Mouse (Mus musculus): ENCODE measurements around the gene Zfp975. TPM values are rescaled to one million over a fixed set of nuclear protein-coding genes. Genes with fewer than 3 reads are reported as not detected.

Gene Zfp975
- 2.8 and 3.3 TPM in 2 replicates for polyA plus RNA-seq (2021; fragmentation: Nextera tagmentation)
- long read RNA-seq, experiment 1, transcript Zfp975-201 (4 exons, 3,148 nt): major isoform, 40 of 68 reads
- long read RNA-seq, experiment 1, partial matches to known transcripts: 0 of 68 reads
- long read RNA-seq, experiment 1, other reads (novel, unspliced or antisense): 28 of 68 reads
- long read RNA-seq, experiment 2, partial matches to known transcripts: 0 of 4 reads
- long read RNA-seq, experiment 2, other reads (novel, unspliced or antisense): 1 of 4 reads

DNA sequence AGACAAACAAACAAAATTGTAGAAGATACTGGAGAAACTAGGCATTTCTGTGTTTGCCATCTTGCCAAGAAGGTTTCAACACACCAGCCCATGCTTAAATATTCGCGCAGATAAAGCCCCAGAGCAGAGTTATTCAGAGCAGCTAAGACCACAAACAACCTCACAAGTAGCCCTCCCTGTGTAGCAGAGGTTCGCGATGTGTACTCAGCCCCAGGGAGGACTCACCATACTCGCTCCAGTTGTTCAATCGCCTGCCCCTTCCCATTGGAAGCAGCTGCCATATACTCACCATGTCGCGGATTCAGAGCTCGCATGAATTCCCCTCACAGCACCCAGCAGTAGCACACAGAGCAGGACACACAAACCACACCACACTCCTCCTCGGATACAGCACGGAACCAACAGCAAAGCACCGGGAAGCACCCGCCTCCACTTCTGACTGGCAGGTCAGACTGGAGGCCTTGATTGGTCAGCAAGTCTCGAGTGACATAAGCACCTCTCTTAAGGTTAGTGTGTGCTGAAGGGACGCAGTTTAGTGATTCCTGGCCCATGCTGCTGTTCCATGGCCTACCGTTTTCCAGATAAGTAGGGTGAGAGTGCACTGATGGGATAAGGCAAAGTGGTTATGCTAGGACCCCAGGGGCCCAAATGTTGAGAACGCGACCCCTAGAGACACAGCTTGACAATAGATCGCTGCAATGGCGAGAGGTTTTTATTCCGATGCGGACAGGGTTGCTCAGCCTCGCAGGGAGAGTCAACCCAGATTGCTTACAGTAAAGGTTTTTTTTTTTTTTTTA is at the start of gene Zfp975:
Gene Zfp975, minus strand, starts transcription at position 381 of the 797 bp plus-strand sequence.

DNA sequence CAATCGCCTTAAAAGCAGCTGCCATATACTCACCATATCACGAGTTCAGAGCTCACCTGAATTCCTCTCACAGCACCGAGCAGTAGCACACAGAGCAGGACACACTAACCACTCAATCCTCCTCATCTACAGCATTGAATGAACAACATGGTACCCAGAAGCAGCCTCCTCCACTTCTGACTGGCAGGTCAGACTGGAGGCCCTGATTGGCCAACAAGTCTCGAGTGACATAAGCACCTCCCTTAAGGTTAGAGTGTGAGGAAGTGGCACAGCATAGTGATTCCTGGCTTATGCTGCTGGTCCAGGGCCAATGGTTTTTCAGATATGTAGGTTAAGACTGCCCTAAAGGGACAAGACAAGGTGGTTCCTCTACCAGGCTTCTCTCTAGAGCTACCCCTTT is 34.4 kb upstream of the Zfp975 start, which contains the start of gene Gm17067:
Gene Gm17067, minus strand, starts transcription at position 101 of the 400 bp plus-strand sequence.

DNA sequence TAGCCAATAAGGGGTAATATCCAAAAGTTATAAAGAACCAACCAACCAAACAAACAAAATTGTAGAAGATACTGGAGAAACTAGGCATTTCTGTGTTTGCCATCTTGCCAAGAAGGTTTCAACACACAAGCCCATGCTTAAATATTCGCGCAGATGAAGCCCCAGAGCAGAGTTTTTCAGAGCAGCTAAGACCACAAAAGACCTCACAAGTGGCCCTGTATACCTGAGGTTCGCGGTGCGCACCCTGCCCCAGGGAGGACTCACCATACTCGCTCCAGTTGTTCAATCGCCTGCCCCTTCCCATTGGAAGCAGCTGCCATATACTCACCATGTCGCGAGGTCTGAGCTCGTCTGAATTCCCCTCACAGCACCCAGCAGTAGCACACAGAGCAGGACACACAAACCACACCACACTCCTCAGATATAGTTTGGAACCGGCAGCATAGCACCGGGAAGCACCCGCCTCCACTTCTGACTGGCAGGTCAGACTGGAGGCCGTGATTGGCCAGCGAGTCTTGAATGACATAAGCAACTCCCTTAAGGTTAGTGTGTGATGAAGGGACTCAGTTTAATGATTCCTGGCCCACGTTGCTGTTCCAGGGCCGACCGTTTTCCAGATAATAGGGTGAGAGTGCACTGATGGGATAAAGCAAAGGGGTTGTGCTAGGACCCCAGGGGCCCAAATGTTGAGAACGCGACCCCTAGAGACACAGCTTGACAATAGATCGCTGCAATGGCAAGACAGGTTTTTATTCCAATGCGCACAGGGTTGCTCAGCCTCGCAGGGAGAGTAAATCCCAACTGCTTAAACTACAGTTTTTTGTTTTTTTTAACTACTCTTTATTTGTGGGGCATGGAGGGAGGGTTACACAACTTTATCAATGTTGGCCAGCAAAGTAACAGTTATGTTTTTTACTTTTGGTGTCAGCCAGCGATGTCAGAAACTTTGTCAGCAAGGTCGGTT is 50.1 kb downstream of the Zfp975 start, which contains the start of gene Zfp976:
Gene Zfp976, minus strand, starts transcription at position 437 of the 964 bp plus-strand sequence.

Other genes starting within 250 kb of the Zfp975 start
- not detected in 2 replicates for gene 4933421I07Rik, start 244.6 kb downstream of the Zfp975 start, polyA plus RNA-seq (2021; fragmentation: Nextera tagmentation)
- 5.2 and 5.8 TPM in 2 replicates for gene Zfp141, start 187.0 kb downstream of the Zfp975 start, polyA plus RNA-seq (2021; fragmentation: Nextera tagmentation)
- not detected in 2 replicates for gene Gm21028, start 114.2 kb downstream of the Zfp975 start, polyA plus RNA-seq (2021; fragmentation: Nextera tagmentation)
- gene Zfp977, start 100.2 kb downstream of the Zfp975 start, polyA plus RNA-seq (2021; fragmentation: Nextera tagmentation): 0.49 and 0.55 TPM in 2 replicates
- 0.67 and 0.70 TPM in 2 replicates for gene Zfp976, start 50.2 kb downstream of the Zfp975 start, polyA plus RNA-seq (2021; fragmentation: Nextera tagmentation)
- 0.04 TPM in 1 of 2 replicates, not detected in the other for gene Gm17067, start 34.3 kb upstream of the Zfp975 start, polyA plus RNA-seq (2021; fragmentation: Nextera tagmentation)
- not detected in 2 replicates for gene Vmn2r62, start 100.8 kb upstream of the Zfp975 start, polyA plus RNA-seq (2021; fragmentation: Nextera tagmentation)
- gene Gm2381, start 174.5 kb upstream of the Zfp975 start, polyA plus RNA-seq (2021; fragmentation: Nextera tagmentation): not detected in 2 replicates
- not detected in 2 replicates for gene Vmn2r63, start 241.1 kb upstream of the Zfp975 start, polyA plus RNA-seq (2021; fragmentation: Nextera tagmentation)

Data from left cerebral cortex, adult 6 months (tissue).